Mouse (Mus musculus): ENCODE measurements around the gene Ndel1. TPM values are rescaled to one million over a fixed set of nuclear protein-coding genes. Genes with fewer than 3 reads are reported as not detected.

The Ndel1 gene
- total RNA-seq (2015) (48.9 and 53.9 TPM in 2 replicates), total RNA-seq (2017) (71.2 and 114 TPM in 2 replicates)

DNA sequence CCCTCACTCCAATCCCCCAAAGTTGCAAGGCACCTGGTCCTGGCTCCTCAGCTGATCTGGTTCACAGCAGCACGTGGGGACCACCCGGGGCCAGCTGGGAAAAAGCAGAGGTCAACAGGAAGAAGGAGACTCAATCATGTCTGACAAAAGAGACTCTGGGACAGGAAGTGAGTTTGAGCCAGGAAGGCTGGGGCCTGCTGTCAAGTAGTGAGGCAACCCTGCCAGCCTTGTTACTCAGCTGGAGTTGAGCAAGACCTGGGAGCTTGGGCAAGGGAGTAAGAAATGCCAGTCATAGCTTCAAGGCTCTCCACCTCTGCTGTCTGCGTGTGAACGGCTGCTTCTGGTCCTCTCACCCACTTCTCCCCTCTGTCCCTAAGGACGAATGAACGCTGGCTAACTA is at the start of gene Ndel1:
Gene Ndel1 (minus strand): TSS at position 111 of the 400 bp plus-strand sequence.
- peak; percentile 98 for ATAC-seq (ENCODE audit: poor library complexity, severe bottlenecking)

DNA sequence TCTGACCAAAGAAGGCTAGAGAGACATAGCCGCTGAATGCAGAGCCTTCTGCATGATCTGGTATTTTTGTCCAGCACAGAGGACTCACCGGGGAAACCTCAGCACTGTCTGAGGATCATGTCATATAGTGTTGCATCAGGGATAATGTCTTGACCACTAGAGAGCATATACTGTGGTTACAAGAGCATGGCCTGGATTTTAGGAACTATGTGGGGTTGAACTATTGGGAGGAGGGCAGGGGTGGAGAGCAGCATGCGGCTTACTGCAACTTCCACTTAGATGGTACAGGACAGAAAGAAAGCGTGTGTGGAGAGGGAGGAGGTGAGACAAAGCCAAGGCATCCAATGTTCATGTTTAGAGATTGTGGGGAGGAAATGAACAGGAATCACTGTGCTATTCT is 42.9 kb upstream of the Ndel1 start:
- no peak for ATAC-seq (ENCODE audit: poor library complexity, severe bottlenecking)

DNA sequence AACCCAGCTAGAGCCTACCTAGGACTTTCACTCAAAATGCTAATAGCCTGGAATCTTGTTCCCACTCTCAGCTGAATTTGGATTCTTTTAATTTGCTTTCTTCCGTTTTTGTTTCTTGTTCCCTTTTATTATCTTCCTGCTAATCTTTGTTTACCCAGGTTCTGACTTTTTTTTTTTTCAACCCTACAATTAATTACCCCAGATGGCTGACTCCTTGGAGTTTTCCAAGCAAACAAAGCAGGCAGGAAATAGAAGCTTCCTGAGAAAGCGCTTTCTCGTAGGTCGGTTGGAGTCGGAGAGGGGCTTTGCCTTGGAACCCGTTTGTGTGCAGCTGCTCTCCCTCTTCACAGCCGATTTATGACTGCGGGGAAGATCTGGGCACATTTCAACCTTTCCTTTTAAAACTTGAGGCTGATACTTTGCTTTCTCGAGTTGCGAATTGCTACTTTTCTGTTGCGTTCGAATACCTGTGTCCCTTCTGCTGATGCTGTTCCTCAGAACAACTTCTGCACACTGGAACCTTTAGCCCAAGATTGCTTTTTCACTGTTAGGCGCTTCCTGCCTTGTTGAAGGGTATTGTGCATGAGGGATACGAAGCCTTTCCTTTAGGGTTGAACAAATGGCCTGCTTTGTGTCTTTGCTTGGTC is 40.0 kb upstream of the Ndel1 start:
- no peak for ATAC-seq (ENCODE audit: poor library complexity, severe bottlenecking)

DNA sequence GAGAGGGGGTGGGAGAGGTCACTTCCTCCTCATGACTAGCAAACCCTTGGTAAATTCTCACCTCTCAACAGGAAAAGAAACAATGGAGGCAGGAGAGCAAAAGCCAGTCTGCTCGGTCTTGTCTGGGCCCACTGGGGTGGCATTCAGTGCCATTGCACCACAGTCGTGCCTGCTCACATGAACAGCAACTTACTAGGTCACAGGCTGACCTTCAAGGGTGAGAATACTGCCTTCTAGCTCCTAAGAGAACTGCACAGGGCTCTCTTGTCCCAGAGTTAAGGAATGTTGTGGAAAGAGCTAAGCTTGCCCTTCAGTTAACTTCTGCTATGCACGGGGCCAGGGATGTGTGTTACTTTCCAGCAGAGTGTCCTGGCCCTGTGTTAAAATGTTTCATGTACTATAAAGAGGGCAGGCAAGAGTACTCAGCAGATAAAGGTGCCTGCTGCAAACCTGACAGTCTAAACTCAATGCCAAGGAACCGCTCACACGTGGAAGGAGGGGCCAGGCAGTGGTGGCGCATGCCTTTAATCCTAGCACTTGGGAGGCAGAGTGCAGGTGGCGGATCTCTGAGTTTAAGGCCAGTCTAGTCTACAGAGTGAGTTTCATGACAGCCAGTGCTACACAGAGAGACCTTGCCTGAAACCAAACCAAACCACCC is 37.3 kb upstream of the Ndel1 start:
- ATAC-seq (ENCODE audit: poor library complexity, severe bottlenecking): no peak

DNA sequence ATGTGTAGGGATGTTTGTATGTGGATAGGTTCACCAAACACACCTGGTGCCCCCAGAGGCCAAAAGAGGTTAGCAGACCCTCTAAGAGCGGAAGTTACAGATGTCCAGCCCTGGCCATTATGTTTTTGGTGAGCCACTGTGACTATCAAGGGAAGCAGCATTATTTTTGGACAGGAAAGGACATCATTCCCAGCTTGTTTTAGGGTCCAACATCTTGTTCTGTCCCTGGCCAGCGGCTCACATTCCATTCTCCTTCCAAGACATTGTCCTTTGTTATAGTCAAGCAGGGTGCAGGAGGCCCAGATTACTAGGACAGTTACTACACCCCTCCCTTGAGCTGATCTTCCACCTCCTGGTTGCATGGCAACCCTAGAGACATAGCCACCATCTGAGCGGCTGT is 35.6 kb upstream of the Ndel1 start:
- ATAC-seq (ENCODE audit: poor library complexity, severe bottlenecking): no peak

DNA sequence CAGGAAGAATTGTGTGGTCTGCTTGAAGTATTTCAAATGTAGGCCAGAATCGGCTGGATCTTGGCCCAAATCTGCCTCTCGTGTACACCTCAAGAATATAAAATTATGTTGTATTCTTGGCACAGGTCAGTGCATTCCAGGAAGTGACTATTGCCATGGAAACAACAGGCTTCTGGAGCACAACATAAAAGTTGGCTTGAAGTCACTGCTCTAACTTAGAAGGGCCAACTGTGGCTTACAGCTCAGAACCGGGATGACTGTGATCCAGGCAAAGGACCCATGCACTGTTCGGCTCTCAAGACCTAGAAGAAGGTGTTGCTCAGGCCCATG is 34.8 kb upstream of the Ndel1 start:
- ATAC-seq (ENCODE audit: poor library complexity, severe bottlenecking): no peak

DNA sequence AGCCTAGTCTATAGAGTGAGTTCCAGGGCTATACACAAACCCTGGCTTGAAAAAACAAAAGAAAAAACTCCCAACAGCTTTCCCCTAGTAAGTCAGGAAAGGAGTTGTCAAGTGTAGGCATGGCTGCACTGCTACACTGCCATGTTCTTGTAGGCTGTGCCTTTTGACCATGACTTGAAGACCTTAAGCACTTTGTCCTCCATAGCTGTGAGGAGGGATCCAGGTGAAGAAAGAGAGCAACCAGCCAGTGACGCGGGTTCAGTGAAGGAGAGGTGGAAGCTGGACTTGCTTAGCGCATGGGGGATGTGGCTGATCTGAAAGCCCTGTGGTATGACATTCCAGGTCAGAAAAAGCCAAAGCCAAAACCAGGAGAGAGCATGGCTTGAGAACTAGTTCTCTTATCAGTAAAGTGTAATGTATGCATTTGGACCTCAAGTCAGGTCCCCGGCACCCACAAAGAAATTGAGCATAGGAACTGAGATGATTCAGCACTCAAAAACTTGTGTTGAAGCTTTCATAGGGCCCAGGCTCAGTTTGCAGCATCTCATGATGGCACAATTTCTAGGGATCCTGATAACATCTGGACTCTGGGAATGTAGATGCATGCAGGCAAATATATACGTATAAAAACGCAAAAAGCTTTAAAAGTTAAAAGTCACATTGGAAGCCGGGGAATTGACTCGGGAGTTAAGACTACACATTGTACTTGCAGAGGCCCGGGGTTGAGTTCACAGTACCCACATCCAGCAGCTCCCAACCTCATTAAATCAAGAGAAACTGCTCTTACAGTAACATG is 34.2 kb upstream of the Ndel1 start:
- no peak for ATAC-seq (ENCODE audit: poor library complexity, severe bottlenecking)

DNA sequence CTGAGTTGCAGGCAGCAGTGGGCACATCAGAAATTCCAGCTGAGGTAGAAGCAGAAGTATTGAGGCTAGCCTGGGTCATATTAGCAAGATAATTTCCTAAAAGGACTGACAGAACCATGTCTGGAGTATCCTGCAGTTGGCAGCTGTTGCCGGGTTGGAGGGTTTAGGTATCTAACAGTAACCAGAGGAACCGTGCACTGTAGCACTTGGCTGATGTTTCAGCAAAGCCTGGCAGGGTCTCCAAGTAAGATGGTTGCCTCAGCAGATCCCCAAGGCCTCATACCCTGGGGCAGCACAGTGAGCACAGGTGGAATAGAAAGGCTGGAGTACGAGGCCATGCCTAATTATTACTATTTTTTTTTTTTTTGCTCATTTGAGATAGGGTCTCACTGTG is 33.5 kb upstream of the Ndel1 start:
- ATAC-seq (ENCODE audit: poor library complexity, severe bottlenecking): no peak

DNA sequence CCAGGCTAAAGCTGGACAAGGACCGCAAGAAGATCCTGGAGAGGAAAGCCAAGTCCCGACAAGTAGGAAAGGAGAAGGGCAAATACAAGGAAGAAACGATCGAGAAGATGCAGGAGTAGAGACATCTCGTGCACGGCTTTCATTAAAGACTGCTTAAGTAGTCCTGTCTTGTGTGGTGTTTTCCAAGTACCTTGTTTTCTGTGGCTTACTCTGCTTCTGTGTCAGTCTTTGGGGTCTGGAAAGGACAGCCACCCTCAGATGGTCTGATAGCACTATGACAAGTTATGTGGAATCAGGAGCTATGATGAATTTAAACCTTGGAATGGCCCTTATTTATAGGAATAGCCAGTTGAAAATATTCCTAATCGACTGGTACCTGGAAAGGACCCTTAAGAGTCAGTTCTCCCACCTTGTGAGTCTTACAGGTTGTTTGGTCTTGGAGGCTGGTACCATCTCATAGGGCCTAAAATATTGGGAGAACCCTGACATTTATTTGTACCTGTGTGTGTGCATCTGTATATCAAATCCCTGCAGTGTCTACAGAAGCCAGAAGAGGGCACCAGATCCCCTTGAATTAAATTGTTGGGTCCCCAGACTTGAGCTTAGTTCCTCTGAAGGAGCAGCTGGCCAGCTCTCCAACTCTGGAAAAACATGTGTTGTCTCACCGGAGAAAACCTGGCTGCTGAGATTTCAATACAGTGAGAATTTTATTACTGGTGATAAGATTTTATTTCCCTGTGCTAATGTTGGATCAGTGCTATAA is 32.9 kb upstream of the Ndel1 start:
- 0 out of 2 replicates have a peak, but pooled peaks have one; percentile 33 for ATAC-seq (ENCODE audit: poor library complexity, severe bottlenecking)

DNA sequence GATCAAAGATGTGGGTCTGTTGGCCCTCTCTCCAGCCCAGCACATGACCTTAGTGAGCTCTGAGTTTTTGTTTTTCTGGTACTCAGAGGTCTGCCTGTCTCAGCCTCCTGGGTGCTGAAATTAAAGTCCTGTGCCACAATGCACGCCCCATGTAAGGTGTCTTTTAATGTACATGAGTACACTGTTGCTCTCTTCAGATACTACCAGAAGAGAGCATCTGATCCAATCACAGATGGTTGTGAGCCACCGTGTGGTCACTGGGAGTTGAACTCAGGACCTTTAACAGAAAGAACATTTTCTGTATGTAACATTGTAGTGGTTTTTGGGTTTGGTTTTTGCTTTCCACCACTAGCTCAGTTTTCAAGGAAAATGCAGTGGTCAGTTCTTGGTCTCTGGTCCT is 32.1 kb upstream of the Ndel1 start:
- ATAC-seq (ENCODE audit: poor library complexity, severe bottlenecking): no peak

DNA sequence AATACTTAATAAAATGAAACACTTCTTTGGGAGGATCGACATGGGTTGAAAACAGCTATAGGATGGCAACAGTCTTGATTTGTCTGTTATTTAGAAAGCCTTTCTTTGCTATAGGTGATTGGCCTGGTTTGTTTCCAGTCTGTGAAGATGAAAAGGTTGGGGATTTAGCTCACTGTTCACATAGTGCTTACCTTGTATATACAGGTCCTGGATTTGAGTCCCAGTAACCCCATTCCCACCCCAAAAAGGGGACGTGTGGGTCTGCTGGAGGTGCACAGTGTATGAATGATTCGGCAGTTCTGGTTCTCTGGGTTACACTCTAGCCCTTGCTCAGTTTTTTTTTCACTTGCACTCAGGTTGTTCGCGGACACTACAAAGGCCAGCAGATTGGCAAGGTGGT is 31.2 kb upstream of the Ndel1 start:
- no peak for ATAC-seq (ENCODE audit: poor library complexity, severe bottlenecking)

DNA sequence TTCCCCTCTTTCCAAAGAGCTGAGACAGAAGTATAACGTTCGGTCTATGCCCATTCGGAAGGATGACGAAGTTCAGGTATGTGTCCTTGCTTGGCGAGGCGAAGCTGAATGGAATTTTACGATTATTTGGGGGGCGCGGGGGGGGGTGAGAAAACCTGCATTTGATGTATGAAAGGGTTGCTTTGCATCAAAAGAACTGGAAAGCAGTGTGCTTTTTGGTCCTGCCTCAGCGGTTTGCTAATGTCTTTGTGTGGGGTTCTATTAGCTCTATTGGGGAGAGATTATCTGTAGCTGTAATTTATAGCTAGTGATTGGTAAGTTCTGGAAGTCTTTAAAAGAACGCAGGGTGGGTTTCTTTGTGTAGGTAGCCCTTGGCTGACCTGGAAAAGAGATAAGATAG is 30.7 kb upstream of the Ndel1 start:
- ATAC-seq (ENCODE audit: poor library complexity, severe bottlenecking): no peak

DNA sequence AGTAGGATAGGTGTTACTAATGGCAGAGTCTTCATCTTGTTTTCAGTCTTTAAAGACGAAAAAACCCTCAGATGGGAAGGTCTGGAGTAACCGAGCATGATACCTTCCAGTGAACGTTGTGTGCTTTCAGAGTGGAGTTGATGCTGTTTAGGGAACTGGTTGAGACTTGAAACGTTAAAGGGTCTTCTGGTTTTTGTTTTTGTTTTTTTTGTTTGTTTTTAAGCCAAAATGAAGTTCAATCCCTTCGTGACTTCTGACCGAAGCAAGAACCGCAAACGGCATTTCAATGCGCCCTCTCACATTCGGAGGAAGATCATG is 30.3 kb upstream of the Ndel1 start:
- no peak for ATAC-seq (ENCODE audit: poor library complexity, severe bottlenecking)

DNA sequence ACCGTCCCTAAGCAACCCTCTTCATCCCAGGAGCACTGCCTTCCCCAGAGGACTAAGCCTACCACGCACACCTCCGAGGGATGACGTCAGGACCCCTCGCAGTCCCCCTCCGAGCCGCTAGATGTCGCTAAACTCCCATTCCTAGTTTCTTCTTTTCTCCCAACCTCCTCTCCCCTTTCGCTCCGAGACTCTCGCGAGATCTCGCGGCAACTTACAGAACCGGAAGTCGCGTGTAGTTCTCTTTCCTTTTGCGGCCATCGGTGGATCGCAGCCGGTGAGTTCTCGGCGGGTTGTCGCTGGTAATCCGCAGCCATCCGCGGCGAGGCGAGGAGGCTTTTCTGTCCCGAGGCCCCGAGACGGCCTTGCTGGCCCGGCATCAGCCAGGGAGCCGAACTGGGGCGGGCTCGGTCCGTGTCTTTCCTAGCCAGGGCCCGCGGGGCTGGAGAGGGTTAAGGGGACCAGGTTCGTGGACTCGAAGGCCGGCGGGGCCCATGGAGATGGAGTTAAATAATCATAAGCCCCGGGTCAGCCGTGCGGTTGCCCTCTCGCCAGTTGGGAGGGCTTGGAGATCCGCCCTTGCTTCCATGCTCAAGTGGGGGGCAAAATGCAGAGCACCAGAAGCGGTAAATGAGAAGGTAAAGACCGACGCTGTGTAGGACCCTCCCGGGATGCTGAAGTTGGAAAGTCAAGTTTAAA is 29.8 kb upstream of the Ndel1 start, which contains the start of gene Rpl26:
Gene Rpl26 (plus strand): TSS at position 233 of the 696 bp plus-strand sequence.
- peak; percentile 95 for ATAC-seq (ENCODE audit: poor library complexity, severe bottlenecking)

DNA sequence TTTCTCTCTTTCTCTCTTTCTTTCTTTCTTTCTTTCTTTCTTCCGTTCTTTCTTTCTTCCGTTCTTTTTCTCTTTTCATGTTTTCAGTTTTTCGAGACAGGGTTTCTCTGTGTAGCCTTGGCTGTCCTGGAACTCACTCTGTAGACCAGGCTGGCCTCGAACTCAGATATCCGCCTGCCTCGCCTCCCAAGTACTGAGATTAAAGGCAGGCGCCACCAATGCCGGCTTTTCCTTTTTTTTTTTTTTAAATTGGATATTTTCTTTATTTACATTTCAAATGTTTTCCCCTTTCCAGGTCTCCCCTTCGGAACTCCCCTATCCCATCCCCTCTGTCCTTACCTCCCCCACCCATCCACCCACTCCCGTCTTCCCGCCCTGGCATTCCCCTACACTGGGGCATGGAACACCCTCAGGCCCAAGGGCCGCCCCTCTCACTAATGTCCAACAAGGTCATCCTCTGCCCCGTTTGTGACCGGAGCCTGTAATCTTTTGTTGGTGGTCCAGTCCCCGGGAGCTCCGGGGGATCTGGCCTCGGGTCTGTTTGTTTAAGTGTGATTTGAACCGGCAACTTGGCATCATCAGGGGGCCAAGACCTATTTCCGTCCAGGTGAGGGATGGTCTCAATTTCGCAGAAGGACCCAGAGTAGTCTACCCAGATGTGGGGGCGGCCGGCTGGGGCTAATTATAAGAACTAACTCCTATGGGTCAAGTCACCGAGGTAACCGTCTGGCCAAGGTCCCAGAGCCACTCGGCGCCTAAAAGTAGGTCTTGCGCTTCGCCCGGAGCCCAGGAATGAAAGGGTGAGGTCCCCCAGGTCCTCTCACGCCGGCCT is 29.1 kb upstream of the Ndel1 start:
- no peak; the same call in 1 of the 2 replicates for ATAC-seq (ENCODE audit: poor library complexity, severe bottlenecking)

DNA sequence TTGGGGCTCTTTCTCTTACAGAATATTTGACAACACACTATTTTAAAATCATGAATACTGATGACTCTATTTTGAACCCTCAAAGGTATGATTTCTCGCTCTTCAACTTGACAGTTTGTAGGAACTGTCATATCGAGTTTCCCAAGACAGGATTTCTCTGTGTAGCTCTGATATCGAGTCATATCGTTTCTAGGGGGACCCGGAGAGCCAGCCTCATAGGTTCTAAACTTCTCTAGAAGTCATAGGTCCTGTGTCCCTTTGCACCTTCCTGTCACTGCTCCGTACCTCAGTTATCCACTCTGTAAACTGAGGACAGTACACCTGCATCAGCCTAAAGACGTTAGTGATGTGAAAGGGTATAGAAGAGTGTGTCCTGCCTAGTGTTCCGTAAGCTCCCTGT is 28.2 kb upstream of the Ndel1 start:
- no peak for ATAC-seq (ENCODE audit: poor library complexity, severe bottlenecking)

DNA sequence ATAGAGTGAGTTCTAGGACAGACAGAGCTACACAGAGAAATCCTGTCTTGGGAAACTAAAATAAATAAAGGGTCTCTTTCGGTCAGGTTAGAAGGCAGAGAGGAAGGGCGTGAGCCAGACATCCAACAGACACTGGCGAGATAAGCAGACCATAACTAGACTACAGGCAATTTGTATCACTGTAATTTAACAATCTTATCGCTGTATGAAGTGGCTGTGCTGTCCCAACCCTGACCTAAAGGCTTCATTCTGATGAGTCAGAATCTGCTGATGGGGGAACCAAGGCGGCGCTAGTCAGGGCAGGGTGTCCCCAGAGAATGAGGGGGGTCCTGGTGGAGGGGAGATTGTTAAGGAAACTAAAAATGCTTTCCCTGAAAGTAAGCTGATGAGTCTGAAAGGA is 27.1 kb upstream of the Ndel1 start:
- no peak for ATAC-seq (ENCODE audit: poor library complexity, severe bottlenecking)

DNA sequence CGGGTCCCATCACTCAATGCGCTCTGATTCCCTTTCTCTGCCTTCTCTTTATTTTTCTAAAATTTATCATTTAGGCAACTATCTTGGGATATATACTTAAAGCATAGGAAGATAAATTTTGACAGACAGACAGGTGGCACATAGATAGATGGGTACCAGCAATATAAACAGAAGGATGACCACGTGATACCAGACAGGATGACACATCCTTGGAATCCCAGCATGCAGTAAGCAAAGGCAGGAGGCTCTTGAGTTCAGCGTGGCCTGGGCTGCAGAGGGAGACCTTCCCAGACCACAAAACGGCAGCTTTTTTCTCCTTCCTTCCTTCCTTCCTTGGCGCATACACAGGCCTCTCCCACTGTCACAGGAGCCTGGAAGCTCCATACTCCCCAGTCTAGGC is 26.2 kb upstream of the Ndel1 start:
- no peak for ATAC-seq (ENCODE audit: poor library complexity, severe bottlenecking)

DNA sequence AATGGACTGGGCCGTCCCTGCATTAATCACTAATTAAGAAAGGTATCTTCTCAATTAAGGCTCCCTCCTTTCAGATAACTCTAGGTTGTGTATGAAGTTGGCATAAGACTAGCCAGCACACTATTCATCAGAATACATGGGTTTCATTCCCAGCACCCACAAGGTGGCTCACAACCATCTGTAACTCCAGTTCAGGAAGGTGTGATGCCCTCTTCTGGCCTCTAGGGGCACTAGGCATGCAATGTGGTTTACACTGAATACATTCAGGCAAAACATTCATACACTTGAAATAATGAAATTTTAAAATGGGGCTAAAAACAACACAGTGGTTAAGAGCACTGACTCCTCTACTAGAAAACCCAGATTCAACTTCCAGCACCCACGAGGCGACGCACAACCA is 25.5 kb upstream of the Ndel1 start:
- peak; percentile 39; the same call in 1 of the 2 replicates for ATAC-seq (ENCODE audit: poor library complexity, severe bottlenecking)

DNA sequence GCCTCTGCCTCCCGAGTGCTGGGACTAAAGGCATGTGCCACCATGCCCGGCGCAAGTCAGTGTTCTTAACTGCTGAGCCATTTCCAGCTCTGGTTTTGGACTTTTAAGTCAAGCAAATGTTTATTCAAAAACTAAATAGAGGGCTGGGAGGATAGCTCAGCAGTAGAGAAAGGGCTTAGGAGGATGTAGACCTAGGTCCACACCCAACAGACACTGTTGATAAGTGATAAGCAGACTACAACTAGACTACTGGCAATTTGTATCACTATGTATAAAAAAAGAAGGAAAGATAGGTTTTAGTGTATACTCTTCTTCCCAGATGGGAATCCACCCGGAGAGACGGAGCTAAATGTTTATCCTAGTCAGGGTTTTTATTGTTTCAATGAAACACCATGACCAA is 24.6 kb upstream of the Ndel1 start:
- ATAC-seq (ENCODE audit: poor library complexity, severe bottlenecking): no peak
